Mouse (Mus musculus) limb, embryonic 15.5 days (tissue): ENCODE results near the gene Ptpn14. TPM values are rescaled to one million over a fixed set of nuclear protein-coding genes. Genes with fewer than 3 reads are reported as not detected.
"Not testable (repeated sequence)": the region's sequence is repeated elsewhere in the genome, so short reads cannot be mapped to it uniquely, and the experiment has no call there.

Source experiments
- ATAC-seq: fragments of 200-750 bp; cut with Nextera tagmentation; 2 replicates; pipeline ENCODE4 v1.8.0; 2017; ENCODE audit warnings: low read depth, moderate TSS enrichment; ENCODE audit not compliant: insufficient number of reproducible peaks, low FRiP score, low TSS enrichment
- H3K27ac ChIP-seq: fragments of 300-500 bp; sonication (generic); 2 replicates; pipeline ENCODE4 v1.5.1; 2015; ENCODE audit warnings: moderate library complexity, mild to moderate bottlenecking, inconsistent platforms
- H3K27me3 ChIP-seq: fragments of 300-500 bp; sonication (generic); 2 replicates; pipeline ENCODE4 v1.6.1; 2015; ENCODE audit warnings: inconsistent platforms
- H3K36me3 ChIP-seq: fragments of 300-500 bp; sonication (generic); 2 replicates; pipeline ENCODE4 v1.6.1; 2015; ENCODE audit warnings: inconsistent platforms
- H3K4me1 ChIP-seq: fragments of 300-500 bp; sonication (generic); 2 replicates; pipeline ENCODE4 v1.6.1; 2015; ENCODE audit warnings: inconsistent platforms
- H3K4me2 ChIP-seq: fragments of 300-500 bp; sonication (generic); 2 replicates; pipeline ENCODE4 v1.6.1; 2015; ENCODE audit warnings: mild to moderate bottlenecking, inconsistent platforms
- H3K4me3 ChIP-seq: fragments of 300-500 bp; sonication (generic); 2 replicates; pipeline ENCODE4 v1.5.1; 2015; ENCODE audit warnings: mild to moderate bottlenecking, inconsistent platforms
- H3K9ac ChIP-seq: fragments of 300-500 bp; sonication (generic); 2 replicates; pipeline ENCODE4 v1.6.1; 2015; ENCODE audit warnings: inconsistent platforms
- H3K9me3 ChIP-seq: fragments of 300-500 bp; sonication (generic); 2 replicates; pipeline ENCODE4 v1.6.1; 2016; ENCODE audit warnings: inconsistent platforms
- WGBS: fragments of 180-500 bp; shearing (Covaris S2); methylation state at CpG from one replicate; pipeline ENCODE4 v1.1.7; 2015; 5-methylcytosine and 5-hydroxymethylcytosine counted together
- polyA plus RNA-seq: library from polyadenylated mRNA; unstranded; fragments of >200 nt; fragmentation: Nextera tagmentation; extraction: Ambion mirVana; gene quantifications from 2 replicates; pipeline ENCODE4 v1.2.1, GENCODE M21; 2015

Ptpn14 gene
- 11.8 and 12.9 TPM in 2 replicates for polyA plus RNA-seq

GRCm38 (mm10) chr1:189727884-189728783, at the start of gene Ptpn14:
Ptpn14 (plus strand) TSS chr1:189728268.
- Histone ChIP-seq H3K9ac (peak within 1 kb of the TSS; percentile 85), H3K4me2 (peak within 1 kb of the TSS; percentile 69), H3K27me3 (no peaks in the 10 kb centered on the region), H3K27ac (peak within 1 kb of the TSS; percentile 98), H3K4me3 (peak within 1 kb of the TSS; percentile 70), H3K4me1 (peaks cover 54% of the 10 kb centered on the region), H3K36me3 (no peaks in the 10 kb centered on the region; the same call in 1 of the 2 replicates), H3K9me3 (no peaks in the 10 kb centered on the region)
- under 1% methylated on average over 86 of the region's 98 CpGs for WGBS
- ATAC-seq = peak; percentile 89

- no peaks in the 10 kb centered on the region for H3K4me1 ChIP-seq
- H3K27ac ChIP-seq = no peak overlapping the region
- no peak overlapping the region for H3K4me3 ChIP-seq
- peaks cover 55% of the 10 kb centered on the region for H3K36me3 ChIP-seq
- H3K9ac ChIP-seq = no peak overlapping the region
- H3K9me3 ChIP-seq = no peaks in the 10 kb centered on the region
- no peak for ATAC-seq
- over 99% methylated on average over 3 of the region's 3 CpGs for WGBS
- no peaks in the 10 kb centered on the region for H3K27me3 ChIP-seq
- no peak overlapping the region for H3K4me2 ChIP-seq
These were observed 48.5 kb upstream of the Ptpn14 start for GRCm38 (mm10) chr1:189679555-189679954.

GRCm38 (mm10) chr1:189684786-189685415, 43.2 kb upstream of the Ptpn14 start:
- Histone ChIP-seq H3K9ac (no peak overlapping the region), H3K36me3 (peaks cover 41% of the 10 kb centered on the region), H3K4me1 (peaks cover 22% of the 10 kb centered on the region), H3K27ac (no peak overlapping the region), H3K9me3 (no peaks in the 10 kb centered on the region), H3K27me3 (no peaks in the 10 kb centered on the region), H3K4me3 (no peak overlapping the region), H3K4me2 (no peak overlapping the region)
- no peak for ATAC-seq
- 86% methylated on average over 9 of the region's 9 CpGs for WGBS

GRCm38 (mm10) chr1:189686025-189686424, 42.0 kb upstream of the Ptpn14 start:
- Histone ChIP-seq H3K4me2 (no peak overlapping the region; the same call in 1 of the 2 replicates), H3K36me3 (peaks cover 33% of the 10 kb centered on the region), H3K9me3 (no peaks in the 10 kb centered on the region), H3K9ac (no peak overlapping the region), H3K27me3 (no peaks in the 10 kb centered on the region), H3K27ac (no peak overlapping the region), H3K4me3 (no peak overlapping the region), H3K4me1 (peaks cover 22% of the 10 kb centered on the region)
- no peak for ATAC-seq
- WGBS = 88% methylated on average over 6 of the region's 6 CpGs

- H3K9ac ChIP-seq = peak within 1 kb of the TSS; percentile 45
- no peaks in the 10 kb centered on the region for H3K27me3 ChIP-seq
- peaks cover 22% of the 10 kb centered on the region for H3K4me1 ChIP-seq
- H3K27ac ChIP-seq = peak within 1 kb of the TSS; percentile 57; the same call in 1 of the 2 replicates
- H3K9me3 ChIP-seq = no peaks in the 10 kb centered on the region
- H3K4me3 ChIP-seq = peak within 1 kb of the TSS; percentile 73
- peaks cover 21% of the 10 kb centered on the region for H3K36me3 ChIP-seq
- peak within 1 kb of the TSS; percentile 89 for H3K4me2 ChIP-seq
- ATAC-seq = peak; percentile 100
- WGBS = under 1% methylated on average over 55 of the region's 55 CpGs
These were observed 40.2 kb upstream of the Ptpn14 start, which contains the start of gene Cenpf for GRCm38 (mm10) chr1:189687654-189688387. Cenpf (minus strand) TSS chr1:189688086.

- ATAC-seq = no peak
These were observed 39.7 kb upstream of the Ptpn14 start for GRCm38 (mm10) chr1:189688388-189688750.

GRCm38 (mm10) chr1:189689050-189689833, 38.8 kb upstream of the Ptpn14 start:
- H3K4me2 ChIP-seq = peak overlapping the region; percentile 89
- no peak for ATAC-seq
- 34% methylated on average over 4 of the region's 4 CpGs for WGBS
- H3K4me3 ChIP-seq = peak overlapping the region; percentile 73
- H3K9ac ChIP-seq = no peak overlapping the region
- H3K9me3 ChIP-seq = no peaks in the 10 kb centered on the region
- no peaks in the 10 kb centered on the region for H3K27me3 ChIP-seq
- no peak overlapping the region for H3K27ac ChIP-seq
- H3K36me3 ChIP-seq = peaks cover 9% of the 10 kb centered on the region
- peaks cover 22% of the 10 kb centered on the region for H3K4me1 ChIP-seq

More at GRCm38 (mm10) chr1:189688388-189688750, 39.7 kb upstream of the Ptpn14 start:
- peak overlapping the region; percentile 89 for H3K4me2 ChIP-seq
- H3K36me3 ChIP-seq = peaks cover 17% of the 10 kb centered on the region
- no peak overlapping the region for H3K27ac ChIP-seq
- H3K27me3 ChIP-seq = no peaks in the 10 kb centered on the region
- no peaks in the 10 kb centered on the region for H3K9me3 ChIP-seq
- peaks cover 22% of the 10 kb centered on the region for H3K4me1 ChIP-seq
- no peak overlapping the region for H3K9ac ChIP-seq
- peak overlapping the region; percentile 73 for H3K4me3 ChIP-seq
- 1% methylated on average over 15 of the region's 15 CpGs for WGBS

- not testable (repeated sequence) for H3K27me3 ChIP-seq, H3K36me3 ChIP-seq, H3K27ac ChIP-seq, H3K4me3 ChIP-seq, H3K4me2 ChIP-seq, ATAC-seq, H3K9ac ChIP-seq, H3K9me3 ChIP-seq
- WGBS = 39% methylated on average over 3 of the region's 3 CpGs
- H3K4me1 ChIP-seq = peaks cover 12% of the 10 kb centered on the region
These were observed 35.6 kb upstream of the Ptpn14 start for GRCm38 (mm10) chr1:189692442-189692841.

GRCm38 (mm10) chr1:189694391-189694790, 33.7 kb upstream of the Ptpn14 start:
- no peak overlapping the region for H3K4me2 ChIP-seq
- H3K27ac ChIP-seq = no peak overlapping the region
- ATAC-seq = no peak
- no peak overlapping the region for H3K4me3 ChIP-seq
- 87% methylated on average over 2 of the region's 2 CpGs for WGBS
- H3K9ac ChIP-seq = no peak overlapping the region
- H3K9me3 ChIP-seq = no peaks in the 10 kb centered on the region
- H3K27me3 ChIP-seq = no peaks in the 10 kb centered on the region
- no peaks in the 10 kb centered on the region for H3K36me3 ChIP-seq
- 0 out of 2 replicates have a peak, but pooled peaks cover 2% of the 10 kb centered on the region for H3K4me1 ChIP-seq

- no peaks in the 10 kb centered on the region for H3K4me1 ChIP-seq
- H3K27me3 ChIP-seq = no peaks in the 10 kb centered on the region
- no peak for ATAC-seq
- H3K4me3 ChIP-seq = no peak overlapping the region
- H3K9me3 ChIP-seq = no peaks in the 10 kb centered on the region
- H3K9ac ChIP-seq = no peak overlapping the region
- H3K4me2 ChIP-seq = no peak overlapping the region
- H3K36me3 ChIP-seq = no peaks in the 10 kb centered on the region
- no peak overlapping the region for H3K27ac ChIP-seq
These were observed 32.7 kb upstream of the Ptpn14 start for GRCm38 (mm10) chr1:189695321-189695720.

- Histone ChIP-seq H3K9me3 (no peaks in the 10 kb centered on the region), H3K27ac (no peak overlapping the region), H3K4me2 (no peak overlapping the region), H3K27me3 (no peaks in the 10 kb centered on the region), H3K4me1 (peaks cover 4% of the 10 kb centered on the region; the same call in 1 of the 2 replicates), H3K36me3 (no peaks in the 10 kb centered on the region), H3K4me3 (no peak overlapping the region), H3K9ac (no peak overlapping the region)
- ATAC-seq = no peak
- 66% methylated on average over 4 of the region's 4 CpGs for WGBS
These were observed 29.7 kb upstream of the Ptpn14 start for GRCm38 (mm10) chr1:189698416-189698815.
